Mouse (Mus musculus): Measurements from ENCODE around the gene Edaradd.

DNA sequence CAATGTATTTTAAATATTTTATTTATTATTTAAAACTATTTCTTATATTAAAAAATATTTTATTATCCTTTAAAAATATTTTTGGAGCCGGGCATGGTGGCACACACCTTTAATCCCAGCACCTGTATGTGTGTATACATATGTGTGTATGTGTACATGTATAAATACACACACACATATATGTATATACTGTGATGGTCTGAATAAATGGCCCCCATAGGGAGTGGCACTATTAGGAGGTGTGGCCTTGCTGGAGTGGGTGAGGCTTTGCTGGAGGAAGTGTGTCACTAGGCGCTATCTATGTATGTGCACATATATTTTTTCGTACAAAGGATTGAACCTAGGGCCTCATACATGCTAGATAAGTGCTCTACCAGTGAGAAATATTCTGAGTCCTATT, 27.7 kb downstream of the Edaradd start:
- no peak for TF ChIP-seq CTCF (IDR thresholded peaks at IDR 0.05; ENCODE audit: low read depth, low read length)
- TF ChIP-seq POLR2A (IDR thresholded peaks at IDR 0.05; ENCODE audit: insufficient read depth, low read length), result no peak
- TF ChIP-seq EP300 (IDR thresholded peaks at IDR 0.05; ENCODE audit: insufficient read depth, low read depth, low read length), result no peak

Data from ES-Bruce4 (cell line).